Mouse (Mus musculus): ENCODE data around the gene Dcaf5.

The Dcaf5 gene

DNA sequence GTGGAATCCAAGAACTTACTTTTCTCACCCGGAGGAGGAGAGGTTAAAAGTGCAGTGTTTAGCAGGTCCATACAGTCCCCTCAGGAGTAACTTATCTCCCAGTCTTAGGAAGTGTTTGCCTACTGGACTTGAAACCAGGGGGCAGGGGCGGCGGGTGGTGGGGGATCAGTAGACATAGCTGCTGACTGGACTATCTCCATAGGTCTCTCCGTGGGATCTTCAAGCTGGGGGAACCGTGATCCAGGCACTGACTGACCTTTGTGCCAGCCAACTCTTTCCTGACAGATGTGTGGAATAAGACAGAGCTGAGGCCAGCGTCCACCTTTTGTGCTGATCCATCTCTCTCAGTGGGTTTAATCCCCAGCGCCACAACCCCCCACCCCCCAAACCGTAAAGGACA, 105.6 kb downstream of the Dcaf5 start:
- DNase-seq = no peak

DNA sequence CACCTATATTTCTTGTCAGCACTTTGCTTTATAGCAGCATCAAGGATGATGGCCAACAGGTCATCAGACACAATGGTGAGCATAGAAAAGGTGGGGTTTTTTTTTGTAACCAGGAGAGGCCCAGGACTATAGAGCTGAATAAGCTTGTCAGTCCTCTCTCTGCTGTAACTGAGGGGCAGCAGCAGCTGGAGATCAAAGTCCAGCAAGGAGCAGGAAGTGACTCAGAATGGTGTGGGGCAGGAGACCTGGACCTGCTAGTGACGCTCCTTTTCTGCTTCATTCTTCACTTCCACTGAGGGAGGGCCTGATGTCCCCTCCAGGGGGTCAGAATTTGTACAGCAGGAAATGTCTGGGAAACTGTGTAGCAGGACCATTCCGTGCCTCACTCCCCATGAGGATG, 106.8 kb downstream of the Dcaf5 start:
- no peak for DNase-seq

DNA sequence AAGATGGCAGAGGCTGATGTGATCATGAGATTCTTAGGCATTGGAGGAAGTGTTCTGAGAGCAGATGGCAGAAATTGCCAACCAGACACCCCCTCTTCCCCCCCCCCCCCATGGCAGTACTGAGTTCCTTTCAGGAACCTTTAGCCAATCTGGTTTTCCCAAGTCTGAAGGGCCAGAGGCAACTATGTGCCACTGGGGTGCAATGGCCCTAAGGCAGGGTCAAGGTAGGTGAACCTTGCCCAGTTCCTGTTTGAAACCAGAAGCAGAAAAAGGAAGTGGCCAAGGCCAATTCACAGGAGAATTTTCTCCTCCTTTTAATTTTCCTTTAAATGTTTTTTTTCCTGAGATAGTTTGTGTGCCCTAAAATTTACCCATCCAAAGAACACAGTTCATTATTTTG, 110.4 kb downstream of the Dcaf5 start:
- peak; percentile 69 for DNase-seq

DNA sequence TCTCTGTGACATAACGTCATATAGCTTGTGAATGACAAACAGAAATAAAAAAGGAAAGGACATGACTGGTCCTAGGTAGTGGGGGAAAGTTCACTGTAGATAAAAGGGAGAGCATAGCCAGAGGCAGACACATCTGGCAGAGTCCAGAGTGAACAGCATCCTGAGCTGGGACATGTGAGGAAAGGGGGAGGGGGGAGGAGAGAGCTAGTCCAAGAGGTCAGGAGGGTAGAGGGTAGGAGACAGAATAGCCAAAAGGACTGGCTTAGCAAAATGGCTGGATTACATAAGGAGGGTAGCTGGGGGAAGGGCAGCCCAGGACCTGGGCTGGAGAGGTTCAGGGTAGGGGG, 111.6 kb downstream of the Dcaf5 start:
- peak; percentile 81 for DNase-seq

DNA sequence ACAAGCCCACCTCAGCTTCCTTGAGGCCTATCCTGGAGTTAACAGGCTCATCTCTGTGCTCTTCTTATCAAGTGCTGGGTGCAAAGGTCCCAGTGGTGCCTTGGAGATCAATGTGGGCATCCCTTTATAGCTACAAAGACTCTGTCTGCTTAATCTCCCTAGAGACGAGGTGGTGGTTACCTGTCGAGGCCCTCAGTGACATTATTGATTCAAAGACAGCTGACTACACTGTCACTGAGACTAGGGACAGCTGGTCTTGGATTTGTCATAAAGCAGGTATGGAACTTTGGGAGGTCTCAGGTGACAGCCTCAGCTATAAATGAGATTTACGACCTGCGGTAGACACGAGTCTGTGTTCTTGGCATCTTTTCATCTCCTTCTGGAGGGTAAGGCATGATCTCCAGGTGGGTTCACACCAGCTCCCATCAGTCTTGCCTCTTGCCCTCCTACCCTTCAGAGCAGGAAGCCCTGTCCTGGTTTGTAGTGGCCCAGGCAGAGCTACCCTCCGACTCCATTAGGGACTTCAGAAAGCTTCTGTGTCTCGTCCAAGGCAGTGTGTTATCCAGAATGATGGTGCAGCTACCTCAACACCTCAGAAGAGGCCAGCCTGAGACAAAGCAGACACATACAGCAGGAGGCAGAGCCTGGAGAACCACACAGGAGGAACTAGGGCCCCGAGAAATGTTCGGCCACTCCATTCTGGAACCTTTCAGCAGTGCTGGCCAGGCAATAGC, 112.2 kb downstream of the Dcaf5 start:
- DNase-seq = no peak

DNA sequence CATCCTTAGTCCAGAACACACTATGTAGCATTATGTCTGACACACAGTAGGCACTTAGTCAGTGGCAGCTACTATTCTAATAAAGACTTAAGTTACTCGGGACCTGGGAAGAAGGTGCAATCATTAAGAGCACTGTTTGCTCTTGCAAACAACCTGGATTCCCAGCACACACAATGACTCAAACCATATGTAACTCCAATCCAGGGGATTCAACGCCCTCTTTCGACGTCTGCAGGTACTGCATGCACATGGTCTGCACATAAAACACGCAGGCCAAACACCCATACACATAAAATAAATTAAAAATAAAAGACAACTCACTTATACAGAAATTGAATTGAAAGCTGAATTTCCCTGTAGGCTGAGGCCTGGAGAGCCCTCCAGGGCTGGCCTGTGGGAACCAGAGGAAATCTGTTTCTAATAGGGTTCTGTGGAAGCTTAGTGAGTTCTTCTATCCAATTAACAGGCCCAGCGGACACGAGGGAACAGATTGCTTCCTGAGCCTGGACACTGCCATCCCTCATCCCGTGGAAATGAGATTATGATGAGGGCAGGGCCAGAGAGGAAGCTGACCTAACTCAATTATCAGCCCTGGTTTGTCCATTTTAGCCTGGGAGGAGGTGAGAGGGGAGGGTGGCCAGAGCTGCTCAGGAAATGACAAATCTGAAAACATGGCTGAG, 112.9 kb downstream of the Dcaf5 start:
- DNase-seq = peak; percentile 24

DNA sequence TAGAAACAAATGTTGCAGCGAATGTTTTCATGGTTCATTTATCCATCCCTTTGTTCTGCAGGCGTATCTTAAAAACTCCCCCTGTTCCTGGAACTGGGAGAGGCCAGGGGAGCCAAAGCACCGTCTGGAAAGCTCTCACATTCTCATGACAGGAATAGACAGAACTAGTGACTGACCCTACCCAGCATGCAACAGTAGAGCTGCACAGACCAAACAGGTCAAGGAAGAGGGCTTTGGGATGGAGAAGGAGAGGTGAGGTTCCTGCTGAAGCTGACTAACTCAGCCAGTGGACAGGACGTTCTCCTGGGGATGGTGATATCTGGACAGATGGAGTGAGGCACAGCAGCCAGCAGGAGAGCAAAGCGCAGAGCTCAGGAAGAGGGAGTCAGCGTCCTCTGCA, 113.9 kb downstream of the Dcaf5 start:
- DNase-seq = no peak

DNA sequence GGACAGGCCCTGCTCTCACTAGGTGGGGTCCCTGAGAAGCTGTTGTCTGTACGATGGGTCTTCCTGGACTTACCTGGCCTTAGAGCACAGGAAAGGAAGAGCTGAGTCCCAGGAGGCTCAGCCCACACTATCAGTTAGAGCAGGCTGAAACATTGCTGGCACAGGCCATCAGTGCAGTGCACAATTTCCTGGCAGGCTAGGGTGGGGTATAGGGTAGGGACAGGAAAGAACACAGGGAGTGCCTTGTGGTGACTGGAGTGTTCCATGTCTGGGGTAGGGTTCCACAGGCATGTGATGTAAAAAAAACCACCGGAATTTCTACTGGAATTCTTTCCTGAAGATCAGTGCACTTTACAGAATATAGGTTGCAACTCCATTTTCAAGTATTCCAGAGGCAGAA, 117.3 kb downstream of the Dcaf5 start:
- DNase-seq = peak; percentile 39

DNA sequence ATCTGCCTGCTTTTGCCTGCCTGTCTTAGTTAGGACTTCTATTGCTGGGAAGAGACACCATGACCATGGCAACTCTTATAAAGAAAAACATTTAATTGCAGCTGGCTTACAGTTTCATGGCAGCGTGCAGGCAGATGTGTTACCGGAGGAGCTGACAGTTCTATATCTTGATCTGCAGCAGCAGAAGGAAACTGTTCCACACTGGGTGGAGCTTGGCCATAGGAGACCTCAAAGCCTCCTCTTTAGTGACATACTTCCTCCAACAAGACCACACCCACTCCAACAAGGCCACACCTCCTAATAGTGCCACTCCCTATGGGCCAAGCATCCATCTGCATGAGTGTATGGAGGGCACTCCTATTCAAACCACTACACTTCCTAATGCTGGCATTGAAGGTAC, 121.1 kb downstream of the Dcaf5 start:
- DNase-seq = no peak

DNA sequence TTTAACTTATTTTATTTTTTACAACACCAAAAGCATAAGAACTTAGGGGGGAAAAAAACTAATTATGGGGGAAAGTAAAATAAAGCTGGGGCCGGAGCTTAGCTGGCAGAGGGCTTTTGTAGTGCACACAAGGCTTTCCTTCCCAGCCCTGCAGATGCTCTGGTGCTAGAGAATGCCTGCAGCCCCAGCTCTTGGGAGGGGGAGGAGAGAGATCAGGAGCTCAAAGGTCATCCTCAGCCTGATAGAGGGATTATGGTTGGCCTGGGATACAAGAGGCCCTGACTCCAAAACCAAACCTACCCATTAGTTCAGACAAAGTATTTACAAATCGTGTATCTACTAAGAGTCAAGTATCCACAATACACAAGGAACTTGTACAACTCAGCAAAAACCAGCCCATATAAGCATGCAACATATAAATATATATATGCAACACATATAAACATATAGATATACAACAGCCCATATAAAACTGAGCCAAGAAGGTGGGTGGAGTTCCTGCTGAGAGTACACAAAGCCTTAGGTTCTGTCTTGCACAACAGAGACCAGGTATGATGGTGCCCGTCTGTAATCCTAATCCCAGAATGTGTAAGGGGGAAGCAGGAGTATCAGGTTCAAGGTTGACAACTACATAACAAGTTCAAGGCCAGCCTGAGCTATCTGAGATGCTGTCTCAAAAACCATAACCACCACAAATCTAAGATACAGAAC, 124.3 kb downstream of the Dcaf5 start:
- no peak for DNase-seq

DNA sequence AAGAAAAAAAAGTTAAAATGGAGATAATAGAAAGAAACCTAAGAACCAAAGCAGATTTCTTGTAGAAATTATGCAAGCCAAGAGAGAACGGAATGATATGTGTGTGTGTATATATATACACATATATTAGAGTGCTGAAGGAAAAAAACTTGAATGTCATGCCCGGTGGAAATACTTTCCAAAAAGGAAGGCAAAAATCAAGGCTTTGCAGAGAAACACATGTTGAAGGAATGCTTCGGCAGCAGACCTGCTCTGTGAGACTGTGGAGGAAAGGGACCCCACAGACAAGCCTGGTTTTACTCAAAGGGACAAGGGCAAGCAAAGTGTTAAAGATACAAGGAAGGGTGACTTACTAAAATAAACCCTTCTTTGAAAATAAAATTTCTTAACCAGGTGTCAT, 128.8 kb downstream of the Dcaf5 start:
- DNase-seq = no peak

DNA sequence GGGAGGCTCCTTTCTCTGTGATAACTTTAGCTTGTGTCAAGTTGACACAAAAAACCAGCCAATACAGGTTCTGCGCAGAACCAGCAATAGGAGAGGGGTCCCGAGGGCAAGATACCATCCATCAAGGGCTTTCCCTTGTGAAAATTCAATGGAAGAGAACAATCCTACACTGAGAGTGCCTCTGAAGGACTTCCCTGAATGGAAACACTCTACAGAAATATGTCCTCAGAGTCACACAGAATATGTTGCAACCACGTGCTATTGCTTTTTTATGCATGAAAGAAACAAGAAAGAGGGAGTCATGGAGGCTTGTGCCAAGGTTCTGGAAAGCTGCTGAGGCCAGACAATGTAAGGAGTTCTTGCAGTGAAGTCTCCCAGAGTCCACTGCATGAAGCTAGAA, 131.9 kb downstream of the Dcaf5 start:
- DNase-seq = no peak

DNA sequence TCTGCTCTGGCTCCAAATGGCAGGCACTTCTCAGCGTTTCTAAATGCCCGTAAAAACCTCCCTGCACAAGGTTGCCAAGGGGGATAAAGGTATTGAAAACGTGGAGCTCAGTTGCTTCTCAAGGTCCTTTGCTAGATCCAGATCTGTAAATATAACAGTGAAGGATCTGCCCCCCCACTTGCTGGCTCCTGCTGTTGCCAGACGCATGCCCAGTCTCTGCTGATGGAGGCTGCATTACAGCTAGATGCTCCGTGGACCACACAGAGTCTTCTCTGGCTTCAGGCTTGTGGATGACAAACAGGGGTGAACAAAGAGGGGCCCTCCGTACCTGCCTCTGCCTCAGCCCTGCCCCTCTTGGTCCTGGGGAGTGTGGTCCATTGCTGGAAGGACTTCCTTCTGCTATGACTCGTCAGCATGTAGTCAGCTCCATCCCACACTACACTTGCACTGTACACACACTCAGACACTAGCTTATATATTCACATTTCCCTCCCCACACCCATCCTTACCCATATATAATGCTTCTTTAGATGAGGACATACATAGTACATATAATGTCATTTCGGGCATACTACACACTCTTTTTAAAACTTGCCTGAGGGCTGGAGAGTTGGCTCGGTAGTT, 135.5 kb downstream of the Dcaf5 start:
- DNase-seq = no peak

DNA sequence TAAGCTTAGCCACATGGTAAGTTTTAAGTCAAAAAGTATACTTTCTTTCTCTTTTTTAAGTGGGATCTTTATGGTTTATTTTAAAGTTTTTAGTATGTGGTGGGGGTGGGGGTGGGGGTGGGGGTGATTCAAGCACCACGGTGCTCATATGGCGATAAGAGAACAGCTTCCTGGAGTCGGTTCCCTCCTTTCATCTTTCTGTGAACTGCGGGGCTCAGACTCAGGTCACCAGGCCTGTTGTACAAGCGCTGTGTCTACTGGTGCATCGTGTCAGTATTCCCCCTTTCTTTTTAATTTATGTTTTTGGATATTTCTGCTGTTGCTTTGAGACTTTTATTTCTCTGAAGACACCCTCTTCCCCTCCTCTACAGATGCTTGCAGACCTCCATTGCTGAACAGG, 137.7 kb downstream of the Dcaf5 start:
- DNase-seq = no peak

DNA sequence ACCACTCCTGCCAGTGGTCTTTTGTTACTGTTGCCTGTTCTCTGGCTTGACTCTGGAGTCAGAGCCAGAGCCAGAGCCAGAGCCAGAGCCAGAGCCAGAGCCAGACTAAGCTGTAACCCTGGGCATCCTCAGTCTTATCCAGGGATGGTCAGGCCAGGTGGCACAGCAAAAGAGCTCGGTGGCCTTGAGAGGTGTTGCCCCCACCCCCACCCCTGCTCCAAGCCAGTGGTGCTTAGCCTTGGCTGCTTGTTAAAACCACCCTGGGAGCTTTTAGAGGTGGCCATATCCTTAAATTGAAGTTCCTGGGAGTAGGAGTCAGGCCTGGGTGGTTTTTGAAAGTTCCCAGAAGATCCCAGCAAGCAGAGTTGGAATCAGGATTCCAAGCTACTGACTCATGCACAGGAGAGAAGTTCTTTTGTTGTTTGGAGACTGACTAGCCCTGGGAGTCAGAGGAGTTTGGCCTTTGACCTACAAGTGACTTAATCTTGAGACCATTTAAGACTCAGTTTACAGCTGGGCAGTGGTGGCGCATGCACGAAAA, 144.4 kb downstream of the Dcaf5 start:
- DNase-seq = no peak

DNA sequence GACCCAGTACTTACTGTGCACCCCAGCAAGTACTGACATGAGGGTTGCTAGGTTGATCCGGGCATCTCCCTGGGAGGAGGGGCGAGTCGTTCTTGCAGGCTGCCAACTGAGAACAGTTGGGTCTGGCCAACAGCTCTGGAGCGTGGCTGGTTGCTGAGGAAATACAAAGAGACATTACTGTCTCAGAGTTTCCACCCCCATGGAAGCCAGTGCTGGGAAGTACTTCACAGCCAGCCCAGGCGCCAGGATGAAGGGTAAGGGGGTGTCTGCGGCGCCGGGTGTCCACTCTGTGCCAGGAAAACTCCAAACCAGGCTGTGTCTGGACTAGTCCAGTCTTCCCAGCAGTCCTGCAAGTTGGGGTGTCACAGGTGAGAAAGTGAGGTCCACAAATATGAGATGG, 145.4 kb downstream of the Dcaf5 start:
- no peak for DNase-seq

DNA sequence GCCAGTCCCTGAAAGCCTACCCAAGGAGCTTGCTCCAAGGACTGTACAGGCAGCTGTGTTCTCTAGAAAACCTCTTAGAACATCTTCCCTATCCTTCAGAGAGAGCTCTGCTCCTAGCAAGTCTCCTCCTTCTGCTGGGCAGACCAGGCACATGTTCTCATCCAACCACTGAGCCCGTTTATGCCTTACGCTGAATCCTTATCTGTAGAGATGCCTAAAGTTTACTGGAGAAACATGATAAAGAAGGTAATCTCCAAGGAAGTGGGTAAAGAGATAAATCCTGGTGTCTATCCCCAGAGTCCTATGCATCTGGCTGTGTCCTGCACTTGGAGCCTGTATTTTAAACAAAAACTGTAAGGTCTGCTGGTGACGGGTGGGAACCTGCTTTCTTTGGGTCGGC, 145.9 kb downstream of the Dcaf5 start:
- no peak for DNase-seq

DNA sequence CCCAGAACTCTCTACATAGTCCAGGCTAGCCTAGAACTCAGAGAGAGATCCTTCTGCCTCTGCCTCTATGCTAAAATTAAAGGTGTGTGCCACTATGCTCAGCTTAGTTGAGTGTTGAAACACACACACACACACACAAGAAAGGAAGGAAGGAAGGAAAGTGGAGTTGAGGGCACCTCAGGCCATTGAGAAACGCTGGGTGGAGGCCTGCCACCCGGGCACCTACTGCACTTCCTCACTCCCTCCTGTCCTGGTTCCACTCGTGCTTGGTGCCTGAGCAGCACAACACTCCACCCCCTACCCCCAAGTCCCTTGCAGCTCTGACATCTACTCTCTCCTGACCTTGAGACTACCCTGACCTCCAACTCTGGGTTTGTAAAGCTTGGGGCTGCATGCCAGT, 146.7 kb downstream of the Dcaf5 start:
- DNase-seq = no peak

DNA sequence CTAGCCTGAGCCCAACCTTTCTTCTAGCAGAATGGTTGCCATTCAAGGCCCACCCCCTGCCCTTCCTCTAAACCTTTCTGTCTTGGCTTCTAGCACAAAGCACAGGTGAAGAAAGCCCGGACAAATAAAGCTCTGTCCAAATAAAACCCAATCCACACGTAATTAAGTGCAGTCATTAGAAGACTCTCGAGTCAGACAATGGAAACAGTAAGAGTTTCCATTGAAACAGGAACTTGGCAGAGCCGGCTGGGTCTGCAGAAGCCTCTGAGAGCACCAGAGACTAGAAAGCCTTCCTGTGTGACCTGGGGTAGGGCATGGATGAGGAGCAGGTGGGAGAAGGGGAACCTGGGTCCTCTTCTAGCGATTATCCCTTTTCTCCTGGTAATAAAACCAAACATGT, 150.5 kb downstream of the Dcaf5 start:
- DNase-seq = no peak

Measured in kidney, adult 9 months (tissue).